Mouse (Mus musculus): ENCODE measurements around the gene Fmnl3.

The Fmnl3 gene

DNA sequence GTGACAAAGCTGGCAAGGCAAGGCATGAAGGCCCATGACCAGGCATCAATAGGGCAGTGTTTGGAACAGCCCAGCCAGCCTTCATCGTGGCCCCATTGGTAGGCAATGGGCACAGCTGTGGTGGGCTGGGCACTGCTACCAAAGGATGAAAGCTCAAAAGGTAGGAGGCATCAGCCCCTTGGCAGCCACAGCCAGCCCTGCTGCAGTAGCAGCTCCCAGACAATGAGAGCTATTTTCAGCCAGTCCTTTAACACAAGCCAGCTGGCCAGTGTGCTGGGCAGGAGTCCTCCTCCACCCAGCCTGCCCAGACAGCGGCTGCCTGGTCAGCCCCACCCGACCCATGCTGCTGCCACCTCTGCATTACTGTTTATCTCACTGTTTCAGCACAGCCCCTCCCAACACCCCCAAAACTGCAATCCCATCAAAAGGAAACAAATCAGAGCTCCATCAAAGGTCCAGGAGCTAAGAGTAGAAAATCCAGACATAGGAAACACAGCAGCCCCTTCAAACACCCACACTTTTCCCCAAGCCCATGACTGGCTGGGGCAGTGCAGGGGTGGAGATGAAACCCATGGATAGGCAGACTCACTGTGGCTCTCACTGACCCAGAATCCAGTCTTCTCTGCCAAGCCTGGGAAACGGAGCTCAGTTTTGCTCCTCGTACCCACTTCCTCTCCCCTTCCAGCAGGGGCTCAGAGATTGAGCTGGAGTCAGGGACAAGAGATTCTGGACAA is 26.7 kb downstream of the Fmnl3 start:
- no peak for DNase-seq (ENCODE audit: low spot score in 2 of 2)

DNA sequence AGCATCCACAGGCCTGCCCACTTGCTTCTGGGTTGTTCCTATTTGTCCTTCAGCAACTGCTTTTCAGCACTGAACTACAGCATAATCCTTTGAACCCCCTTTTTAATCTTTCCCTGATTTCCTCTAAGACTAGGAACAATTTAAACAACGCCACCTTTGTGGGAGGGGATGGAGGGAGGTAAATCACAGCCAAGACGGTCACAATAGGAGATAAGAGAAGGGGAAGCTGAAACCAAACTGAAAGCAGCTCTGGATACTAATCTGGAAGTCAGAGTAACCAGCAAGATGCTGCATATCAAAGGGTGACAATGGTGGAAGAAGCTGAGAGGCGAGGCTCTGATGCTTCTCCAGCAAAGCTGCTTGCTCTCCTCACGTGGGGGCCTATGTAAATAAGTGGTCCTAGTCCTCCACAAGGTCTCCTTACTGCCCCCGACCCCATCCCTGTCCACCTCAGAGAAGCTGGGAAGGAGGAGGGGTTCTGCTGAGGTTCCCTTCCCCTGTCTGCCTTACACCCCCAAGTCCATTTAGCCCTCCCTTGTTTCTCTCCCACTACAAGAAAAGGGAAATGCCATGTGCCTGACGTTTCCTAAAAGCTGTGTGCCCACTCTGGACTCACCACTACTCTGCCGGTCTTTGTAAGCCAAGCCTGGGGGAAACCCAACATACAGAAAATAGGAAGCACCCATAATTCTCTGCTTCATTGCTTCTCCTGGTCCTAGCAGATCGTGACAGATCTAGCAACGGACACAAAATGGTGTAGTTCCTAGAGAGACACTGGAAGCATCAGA is 27.9 kb downstream of the Fmnl3 start:
- DNase-seq (ENCODE audit: low spot score in 2 of 2), result peak in 1 of 2 experiments; percentile 41

DNA sequence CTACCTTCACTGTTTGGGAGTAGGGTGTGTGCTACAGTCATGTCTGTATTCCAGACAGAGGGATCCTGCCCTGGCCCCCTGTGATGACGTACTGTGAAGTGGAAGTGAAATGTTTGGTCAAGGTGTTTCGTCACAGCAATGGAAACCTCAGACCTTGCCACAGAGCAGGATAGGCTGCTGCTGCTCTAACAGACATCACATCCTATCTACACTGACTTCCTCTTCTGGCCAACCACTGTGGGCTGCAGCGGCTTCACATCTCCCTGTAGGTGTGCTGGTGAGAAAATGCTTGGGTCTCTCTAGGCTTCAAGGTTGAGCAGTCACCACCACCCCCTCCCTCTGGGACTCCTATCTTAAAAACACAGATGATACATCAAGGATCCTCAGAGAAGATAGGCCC is 29.2 kb downstream of the Fmnl3 start:
- peak; percentile 86 to 88 for DNase-seq (ENCODE audit: low spot score in 2 of 2)

DNA sequence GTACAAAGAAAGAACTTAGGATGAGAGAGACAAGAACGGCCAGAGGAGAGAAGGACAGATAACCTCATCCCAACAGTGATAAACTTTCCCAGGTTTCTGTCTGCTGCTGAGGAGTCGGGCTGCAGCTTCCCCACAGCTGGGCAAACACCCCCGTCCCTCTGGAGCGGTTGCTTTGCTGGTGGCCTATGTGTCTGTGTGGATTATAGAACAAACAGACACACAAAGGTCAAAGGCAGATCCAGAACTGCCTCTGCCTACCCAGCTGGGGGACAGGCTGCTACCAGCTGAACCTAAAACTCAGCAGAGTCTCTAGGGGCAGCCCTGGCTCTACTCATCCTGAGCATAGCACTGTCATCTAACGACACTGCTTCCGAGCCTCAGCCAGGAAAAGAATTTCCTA is 30.6 kb downstream of the Fmnl3 start:
- DNase-seq (ENCODE audit: low spot score in 2 of 2), result no peak

DNA sequence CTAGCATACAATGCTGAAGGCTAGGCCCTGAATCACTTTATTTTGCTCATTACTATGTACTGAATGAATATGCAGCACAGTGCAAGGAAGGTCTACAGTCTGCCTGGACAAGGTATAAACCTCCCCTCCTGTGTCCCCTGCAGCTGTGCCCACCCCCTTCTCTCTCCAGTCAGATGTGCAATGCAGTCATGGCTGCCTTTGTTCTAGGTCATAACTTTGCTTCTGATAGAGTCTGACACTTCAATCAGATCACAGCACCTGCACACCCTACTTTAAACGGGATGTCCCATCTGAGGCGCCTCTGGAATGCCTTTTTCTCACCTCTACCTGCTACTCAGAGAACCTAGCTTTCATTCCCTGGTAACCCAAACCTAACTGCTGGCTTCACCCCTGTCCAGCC is 31.4 kb downstream of the Fmnl3 start:
- no peak for DNase-seq (ENCODE audit: low spot score in 2 of 2)

DNA sequence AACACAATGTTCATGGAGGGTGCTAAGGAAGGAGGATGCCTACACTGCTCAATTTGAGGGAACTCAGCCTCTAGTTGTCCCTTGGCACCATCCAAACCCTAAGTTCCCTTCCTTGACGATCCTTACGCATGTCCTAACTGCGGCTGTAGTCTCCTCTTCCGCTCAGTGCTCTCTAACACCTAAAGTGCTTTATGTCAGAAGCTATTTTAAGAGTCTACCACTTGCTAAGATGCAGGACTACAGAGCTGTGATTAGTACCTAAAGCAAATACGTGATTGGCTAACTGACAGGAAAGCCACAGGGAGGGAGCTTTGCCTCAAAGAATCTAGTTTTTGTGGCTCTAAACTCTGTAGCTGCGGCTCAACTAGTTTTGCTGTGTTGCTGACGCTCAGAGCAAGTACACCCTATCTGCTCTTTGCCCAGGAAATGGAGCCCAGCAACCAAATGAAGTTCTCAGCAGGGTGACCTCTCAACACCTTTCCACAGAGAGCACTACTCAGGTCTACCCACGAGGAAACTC is 34.4 kb downstream of the Fmnl3 start:
- DNase-seq (ENCODE audit: low spot score in 2 of 2), result no peak

DNA sequence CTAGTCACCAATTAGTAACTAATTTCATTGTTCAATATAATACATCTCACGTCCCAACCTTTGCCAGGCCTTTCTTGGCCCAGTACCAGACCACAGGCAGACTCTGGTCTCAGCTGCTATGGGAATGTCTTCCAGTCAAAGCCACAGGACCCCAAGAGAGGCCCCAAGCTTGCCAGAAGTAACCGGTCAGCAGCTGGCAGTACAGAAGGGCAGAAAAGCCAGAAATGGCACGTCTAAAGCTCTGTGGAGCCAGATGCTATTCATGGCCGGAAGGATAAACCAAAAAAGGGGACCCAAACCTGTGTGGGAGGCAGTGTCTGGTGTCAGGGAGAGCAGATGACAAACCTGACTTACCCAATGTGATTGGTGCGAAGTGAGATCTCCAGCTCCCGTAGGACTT is 35.8 kb downstream of the Fmnl3 start:
- DNase-seq (ENCODE audit: low spot score in 2 of 2), result no peak

DNA sequence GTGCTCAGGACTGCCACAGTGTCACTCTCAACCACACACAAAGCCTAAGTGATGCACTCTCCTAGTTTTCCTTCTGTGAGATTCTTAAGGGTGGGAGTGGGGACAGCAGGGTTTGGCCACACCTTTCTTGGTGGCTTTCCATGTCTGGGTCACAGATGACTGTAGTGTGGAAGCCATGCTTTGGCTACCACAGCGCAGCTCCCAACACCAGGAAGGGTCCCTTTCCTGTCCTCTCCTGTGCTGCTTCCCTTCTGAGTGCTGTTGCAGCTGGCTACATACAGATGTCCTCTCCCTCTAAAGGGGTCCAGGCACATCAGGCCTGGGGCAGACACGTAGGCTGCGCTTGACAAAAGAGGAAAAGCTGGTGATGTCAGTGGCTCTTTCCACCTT is 36.6 kb downstream of the Fmnl3 start:
- DNase-seq (ENCODE audit: low spot score in 2 of 2), result no peak

DNA sequence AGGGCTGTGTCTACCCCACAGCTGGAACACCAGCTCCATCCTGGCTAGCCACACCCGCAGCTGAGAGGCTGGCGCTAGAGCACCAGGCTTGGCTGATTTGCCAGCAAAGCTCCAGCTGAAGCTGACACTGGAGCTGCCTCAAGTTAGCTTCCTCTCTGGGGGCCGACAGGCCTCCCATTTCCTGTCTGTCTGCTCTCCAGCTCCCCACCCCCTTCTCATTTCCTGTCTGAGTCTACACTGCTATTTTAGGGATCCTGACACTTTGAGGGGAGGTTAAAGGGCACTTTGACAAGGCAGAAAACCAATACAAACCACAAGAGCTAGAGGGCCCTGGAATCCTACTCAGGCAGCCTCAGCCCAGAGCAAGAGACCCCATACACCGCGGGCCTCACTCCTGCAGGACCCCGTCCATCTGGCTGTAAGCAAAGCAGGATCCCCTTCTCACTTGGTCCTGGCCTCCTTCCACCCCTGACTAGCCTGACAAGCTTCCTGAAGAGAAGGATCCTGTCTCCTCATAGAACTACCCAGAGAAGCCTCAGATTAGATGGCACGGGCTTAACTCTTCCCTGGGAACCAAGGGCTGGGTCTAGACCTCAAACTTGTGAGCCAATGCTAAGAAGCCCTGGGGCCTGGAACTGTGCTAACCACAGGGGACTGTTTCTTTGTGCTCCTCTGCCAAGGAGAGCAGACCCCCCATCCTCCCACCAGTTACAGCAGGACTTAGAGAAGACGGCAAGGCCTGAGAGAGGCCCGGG is 37.2 kb downstream of the Fmnl3 start:
- DNase-seq (ENCODE audit: low spot score in 2 of 2), result peak; percentile 88 to 90

DNA sequence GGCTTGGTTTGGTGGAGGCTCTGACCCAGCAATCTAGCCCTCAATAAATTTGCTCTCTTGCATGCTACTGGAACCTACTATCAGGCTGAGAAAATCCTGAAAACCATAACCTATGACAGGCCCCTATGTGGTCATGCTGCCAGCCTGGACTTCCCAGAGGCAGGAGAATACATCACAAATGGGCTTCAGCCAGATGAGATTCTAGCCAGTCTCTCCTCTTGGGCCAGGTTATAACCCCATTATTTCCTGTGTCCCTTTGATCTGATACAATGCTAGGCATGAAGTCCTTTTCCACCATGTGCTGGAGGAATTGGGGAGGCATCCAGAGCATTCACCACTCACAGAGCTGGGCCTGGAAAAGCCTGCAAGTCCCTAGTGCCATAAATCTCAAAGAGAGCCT is 38.2 kb downstream of the Fmnl3 start:
- DNase-seq (ENCODE audit: low spot score in 2 of 2), result no peak

DNA sequence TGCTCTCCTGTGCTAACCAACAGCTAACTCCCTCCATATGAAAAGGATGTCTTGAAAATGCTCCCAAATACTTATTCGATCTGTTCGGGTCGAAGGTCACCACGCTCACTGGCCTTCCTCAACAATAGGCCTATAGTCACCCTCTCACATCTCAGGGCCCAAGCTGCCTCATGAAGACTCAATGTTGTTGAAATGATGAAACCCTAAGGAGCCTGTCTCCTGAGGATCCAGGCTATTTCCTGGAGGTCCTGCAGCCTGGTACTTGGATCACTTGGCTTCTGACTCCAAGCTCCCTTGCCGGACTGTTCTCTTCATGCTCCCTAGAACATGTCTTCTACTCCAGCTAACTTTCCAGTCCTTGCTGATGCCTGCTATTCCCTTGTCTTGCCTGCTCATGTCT is 38.9 kb downstream of the Fmnl3 start:
- DNase-seq (ENCODE audit: low spot score in 2 of 2), result no peak

DNA sequence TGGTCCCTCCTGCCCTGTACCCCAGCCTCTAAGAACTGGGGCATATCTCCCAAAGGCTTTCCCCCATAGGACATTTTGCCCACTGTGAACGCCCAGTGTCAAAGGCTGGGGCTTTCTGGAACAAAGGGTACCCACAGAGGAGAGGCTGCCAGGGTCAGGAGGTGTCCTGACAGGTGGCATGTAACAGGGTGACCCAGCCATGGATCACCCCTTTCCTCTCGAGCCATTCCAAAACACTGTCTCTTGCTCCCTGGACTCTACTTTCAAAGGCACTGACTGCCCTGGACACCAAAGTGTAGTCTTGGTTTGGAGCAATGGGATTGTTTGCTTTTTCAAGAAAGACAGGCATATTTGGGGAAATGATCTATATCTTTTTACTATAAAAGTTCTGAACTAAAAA is 40.0 kb downstream of the Fmnl3 start:
- DNase-seq (ENCODE audit: low spot score in 2 of 2), result no peak

DNA sequence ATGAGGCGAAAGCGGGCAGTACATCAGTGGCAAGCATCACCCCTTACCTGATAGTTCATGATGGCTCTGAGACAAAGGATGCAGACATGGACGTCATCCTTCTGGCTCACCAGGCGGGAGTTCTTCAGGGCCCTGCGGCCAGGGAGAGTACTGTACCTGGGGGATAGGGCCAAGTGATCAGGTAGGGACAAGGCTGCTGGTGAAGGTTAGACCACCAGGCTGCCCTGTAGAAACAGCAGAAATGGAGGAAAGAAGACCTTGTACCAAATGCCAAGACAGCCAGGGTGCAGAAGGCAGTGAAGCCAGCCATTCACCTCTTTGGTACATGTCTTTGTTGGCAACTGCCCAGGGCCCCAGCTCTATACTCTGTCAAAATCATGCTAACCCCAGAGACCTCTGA is 42.3 kb downstream of the Fmnl3 start:
- no peak for DNase-seq (ENCODE audit: low spot score in 2 of 2)

DNA sequence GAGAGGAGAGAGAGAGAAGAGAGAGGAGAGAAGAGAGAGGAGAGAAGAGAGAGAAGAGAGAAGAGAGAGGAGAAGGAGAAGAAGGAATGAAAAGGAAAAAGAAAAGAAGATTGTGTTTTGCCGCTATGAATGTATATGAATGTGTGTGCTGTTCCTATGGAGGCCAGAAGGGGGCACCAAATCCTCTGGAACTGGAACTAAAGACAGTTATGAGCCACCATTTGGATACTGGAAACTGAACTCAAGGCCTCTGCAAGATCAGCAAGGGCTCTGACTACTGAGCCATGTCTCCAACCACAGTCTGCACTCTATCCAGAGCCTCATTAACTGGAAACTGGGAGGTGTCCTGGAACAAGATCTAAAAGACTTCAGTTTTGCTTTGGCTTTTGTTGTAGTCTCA is 43.3 kb downstream of the Fmnl3 start:
- peak; percentile 31 to 57 for DNase-seq (ENCODE audit: low spot score in 2 of 2)

DNA sequence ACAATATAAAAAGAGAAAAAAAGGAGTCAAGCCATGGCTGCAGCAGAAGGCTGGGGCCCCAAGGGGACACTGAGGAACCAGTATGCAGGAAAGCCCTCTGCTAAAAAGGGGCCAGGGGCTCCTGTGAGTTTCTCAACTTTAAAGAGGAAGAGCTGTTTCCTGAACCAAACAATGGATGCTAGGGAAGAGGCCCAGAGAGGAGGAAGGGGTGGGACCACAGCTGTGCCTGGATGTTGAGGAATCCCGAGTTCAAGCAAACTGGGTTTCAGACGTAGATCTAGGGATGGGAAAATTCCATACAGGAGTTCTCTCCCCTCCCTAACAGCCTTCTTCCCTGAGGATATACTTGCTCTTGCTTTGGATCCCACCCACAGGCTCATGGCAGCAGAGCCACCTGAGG is 43.9 kb downstream of the Fmnl3 start:
- DNase-seq (ENCODE audit: low spot score in 2 of 2), result no peak

DNA sequence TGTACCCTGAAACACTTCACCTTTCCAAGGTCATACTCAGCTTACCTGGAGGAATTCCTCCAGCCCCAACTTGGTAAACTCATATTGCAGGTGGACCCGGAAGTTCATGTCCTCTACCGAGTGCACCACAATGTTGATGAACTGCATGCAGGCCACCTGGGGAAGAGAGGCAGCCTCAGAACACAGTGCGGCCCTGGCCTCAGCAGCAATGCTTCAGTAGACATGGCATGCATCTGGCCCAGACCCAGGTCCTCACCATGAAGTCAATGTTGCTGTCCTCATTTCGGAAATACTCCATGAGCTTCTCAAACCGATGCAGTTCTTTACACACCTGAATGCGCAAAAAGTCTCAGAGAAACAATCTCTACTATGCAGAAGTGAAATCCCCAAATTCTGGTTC is 44.7 kb downstream of the Fmnl3 start:
- no peak for DNase-seq (ENCODE audit: low spot score in 2 of 2)

DNA sequence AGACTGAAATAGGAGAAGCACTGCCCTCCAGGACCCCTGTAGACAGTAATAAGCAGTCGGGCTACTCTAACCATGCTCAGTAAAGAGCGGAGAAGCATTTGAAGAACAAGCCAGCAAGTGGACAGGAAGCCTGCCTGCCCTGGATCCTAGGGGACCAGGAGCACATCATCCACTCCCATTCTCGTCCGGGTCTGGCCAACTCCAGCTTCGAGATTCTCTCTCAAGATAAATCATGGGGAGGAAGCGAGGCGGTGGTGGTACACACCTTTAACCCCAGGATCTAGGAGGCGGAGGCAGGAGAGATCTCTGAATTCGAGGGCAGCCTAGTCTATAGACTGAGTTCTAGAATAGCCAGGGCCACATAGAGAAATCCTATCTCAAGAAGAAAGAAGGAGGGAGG is 46.1 kb downstream of the Fmnl3 start:
- no peak for DNase-seq (ENCODE audit: low spot score in 2 of 2)

DNA sequence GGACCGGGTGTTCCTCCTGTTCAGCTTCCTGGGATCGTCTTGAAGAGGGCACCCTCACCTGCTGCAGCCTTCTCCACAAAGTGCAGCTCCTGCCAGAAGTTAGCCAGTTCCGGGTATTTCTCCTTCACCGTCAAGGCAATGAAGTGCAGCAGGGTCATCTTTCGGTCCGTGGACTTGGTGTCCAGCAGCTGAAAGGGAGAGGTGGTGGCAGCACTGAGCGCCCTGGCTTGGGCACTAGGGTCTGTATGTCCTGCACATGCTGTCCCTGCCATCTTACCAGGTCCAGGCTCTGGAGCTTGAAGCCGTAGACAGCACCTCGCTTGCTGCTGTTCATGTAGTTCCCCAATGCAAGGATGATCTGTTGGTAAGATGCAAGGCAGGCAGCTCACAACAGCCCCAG is 49.3 kb downstream of the Fmnl3 start:
- no peak for DNase-seq (ENCODE audit: low spot score in 2 of 2)

DNA sequence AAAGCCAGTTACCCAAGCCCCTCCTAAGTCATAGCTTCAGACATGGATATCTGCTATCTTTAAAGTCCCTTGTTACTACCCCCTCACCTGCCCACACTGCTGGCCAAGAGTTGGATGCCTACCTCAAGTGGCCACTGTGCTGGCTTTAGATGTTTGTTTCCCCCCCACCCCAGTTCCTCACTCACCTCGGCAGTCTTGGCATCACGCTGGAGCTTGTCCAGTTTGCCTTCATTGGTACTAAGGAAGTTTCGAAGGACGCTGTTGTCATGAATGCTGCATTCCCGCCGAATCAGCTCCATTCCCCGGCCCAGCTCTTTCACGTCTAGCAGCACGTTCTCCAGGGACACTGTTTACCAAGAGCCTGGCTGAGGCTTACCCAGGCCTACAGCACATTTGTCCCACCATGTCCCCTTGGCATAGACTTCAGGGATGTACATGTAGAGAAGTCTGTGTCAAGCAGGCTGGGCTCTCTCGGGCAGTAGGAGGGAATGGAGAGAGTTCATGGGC is 50.1 kb downstream of the Fmnl3 start:
- DNase-seq (ENCODE audit: low spot score in 2 of 2), result no peak

DNA sequence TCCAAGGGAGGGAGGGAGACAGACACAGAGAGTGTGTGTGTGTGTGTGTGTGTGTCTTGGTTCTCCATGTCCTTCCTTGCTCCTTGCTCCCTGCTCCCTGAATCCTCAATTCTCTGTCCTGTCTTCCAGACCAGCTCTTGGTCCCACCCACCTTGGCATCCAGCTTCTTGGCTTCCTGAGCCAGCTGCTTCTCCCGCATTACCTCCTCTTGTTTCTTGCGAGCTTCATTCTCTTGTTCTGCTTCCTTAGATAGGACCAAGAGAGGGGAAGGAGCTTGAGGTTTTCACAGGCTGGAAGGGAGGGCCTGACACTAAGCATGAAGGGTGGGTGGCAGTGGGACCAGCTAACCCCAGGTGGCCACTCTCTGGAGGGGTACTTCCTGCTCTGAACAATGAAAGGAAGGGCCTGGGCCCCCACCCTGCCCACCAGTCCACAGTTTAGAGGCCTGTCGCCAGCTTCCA is 50.8 kb downstream of the Fmnl3 start:
- DNase-seq (ENCODE audit: low spot score in 2 of 2), result no peak

DNA sequence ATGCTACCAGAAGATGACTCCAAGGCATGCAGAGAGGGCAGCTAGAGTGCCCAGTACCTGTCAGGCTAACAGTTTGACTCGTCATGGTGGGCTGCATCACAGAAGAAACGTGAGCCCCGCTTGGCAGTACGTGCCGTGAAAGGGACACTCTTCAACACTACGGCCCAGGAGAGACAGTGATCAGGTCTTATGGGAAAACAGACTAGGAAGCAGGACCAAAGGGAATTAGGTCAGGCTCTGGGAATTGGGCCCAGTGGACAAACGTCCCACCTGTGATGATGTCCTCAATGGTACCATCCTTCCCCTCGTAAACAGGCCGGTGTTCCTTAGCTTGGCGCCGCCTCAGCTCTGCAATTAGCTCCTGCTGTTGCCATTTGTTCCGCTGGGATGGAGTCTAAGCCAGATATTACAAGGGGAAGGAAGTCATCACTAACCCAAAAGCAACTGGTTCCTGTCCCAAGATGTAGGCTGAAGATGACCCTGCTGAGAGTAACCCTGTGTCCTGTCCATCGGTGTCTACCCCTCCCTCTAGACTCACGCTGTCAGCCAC is 51.3 kb downstream of the Fmnl3 start:
- no peak for DNase-seq (ENCODE audit: low spot score in 2 of 2)

DNA sequence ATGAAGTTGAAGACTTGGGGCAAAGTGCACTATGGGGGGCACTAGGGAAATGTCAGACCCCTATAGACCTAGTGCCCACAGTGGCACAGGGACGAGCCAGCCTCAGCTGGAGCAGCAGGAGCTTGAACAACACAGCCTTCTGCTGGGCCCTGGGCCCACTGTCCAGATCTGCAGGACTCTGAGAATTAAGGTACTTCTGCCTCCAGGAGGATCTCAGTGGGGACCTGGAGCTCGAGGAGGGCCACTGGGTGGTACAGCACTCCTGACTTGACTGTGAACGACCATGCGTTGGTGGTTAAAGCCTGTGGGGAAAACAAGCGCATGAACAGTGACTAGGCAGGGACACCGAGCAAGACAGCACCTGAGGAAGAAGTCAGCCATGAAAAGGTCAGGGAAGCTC is 52.2 kb downstream of the Fmnl3 start:
- DNase-seq (ENCODE audit: low spot score in 2 of 2), result no peak
